Mouse (Mus musculus) heart, adult 11 months (tissue): Measurements from ENCODE around the gene Ddx5.
"Not testable (repeated sequence)": the region's sequence is repeated elsewhere in the genome, so short reads cannot be mapped to it uniquely, and the experiment has no call there.

ENCODE experiments used
- DNase-seq: peaks from one replicate; pipeline ENCODE4 v3.0.0; 2022

Gene Ddx5

GRCm38 (mm10) chr11:106759028-106759427 is 30.0 kb downstream of the Ddx5 start:
- peak; percentile 93 for DNase-seq

- no peak for DNase-seq
Measured at GRCm38 (mm10) chr11:106755583-106755982, 33.4 kb downstream of the Ddx5 start.

GRCm38 (mm10) chr11:106753314-106753713 is 35.7 kb downstream of the Ddx5 start:
- no peak for DNase-seq

- peak; percentile 96 for DNase-seq
Measured at GRCm38 (mm10) chr11:106752103-106752502, 36.9 kb downstream of the Ddx5 start.

DNA sequence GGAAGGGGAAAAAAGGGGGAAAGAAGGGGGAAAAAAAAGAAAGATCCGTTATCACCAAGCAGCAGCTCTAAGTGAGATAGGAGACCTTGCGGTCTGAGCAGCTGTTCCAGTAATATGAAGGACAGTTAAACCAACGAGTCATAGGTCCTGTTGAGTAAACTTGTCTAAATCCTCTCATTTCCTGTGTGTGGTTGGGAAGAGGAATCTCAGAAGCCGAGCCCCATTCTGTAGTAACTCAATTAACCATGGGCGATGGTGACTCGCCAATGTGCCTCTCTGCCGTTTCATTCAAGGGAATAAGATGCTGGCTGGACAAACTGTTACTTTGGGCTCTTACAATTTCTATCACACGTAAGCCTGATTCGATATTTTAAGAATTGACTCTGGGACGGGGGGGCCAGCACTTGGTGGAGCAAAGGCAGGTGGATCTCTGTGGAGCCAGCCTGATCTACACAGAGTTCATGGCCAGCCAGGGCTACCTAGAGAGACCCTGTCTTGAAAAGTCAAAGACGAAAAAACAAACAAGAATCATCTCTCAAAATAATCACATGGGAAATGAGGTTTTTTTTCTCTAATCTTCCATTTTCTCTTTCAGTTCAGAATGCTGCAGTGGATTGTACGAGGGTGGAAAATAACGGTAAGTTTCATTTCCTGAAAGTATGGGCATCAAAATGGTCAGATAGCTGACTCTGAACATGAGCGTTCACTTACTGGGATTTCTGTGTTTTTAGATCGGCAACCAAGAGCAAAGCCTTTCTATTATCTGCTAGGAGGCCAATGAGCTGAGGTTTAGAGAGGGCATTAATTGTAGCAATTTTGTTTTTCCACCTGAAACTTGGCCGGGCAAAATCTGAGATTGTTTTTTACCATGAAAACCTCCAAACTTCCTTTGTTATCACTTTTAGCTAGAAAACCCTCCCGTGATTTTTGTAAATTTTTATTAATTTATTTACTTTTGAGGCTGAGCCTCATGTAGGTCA is 37.7 kb downstream of the Ddx5 start, which contains the start of gene Milr1:
Gene Milr1 (plus strand): TSS at position 188 of the 980 bp plus-strand sequence.
- no peak for DNase-seq

- peak; percentile 79 for DNase-seq
Measured at GRCm38 (mm10) chr11:106750121-106750751, 38.7 kb downstream of the Ddx5 start, which contains the start of gene Pecam1. Gene Pecam1, minus strand, starts transcription at chr11:106750628.

DNA sequence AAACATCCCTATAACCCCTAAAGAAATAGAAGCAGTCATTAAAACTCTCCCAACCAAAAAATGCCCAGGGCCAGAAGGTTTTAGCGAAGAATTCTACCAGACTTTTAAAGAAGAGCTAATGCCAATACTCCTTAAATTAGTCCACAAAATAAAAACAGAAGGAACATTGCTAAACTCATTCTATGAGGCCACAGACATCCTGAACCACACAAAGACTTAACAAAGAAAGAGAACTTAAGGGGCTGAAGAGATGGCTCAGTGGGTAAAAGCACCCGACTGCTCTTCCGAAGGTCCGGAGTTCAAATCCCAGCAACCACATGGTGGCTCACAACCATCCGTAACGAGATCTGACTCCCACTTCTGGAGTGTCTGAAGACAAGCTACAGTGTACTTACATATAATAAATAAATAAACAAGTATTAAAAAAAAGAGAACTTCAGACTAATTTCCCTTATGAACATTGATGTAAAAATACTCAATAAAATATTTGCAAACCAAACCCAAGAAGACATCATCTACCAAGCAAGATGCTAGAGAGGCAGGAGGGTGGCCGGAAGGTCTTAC is 39.3 kb downstream of the Ddx5 start:
- DNase-seq, result not testable (repeated sequence)

GRCm38 (mm10) chr11:106744949-106745348 is 44.0 kb downstream of the Ddx5 start:
- no peak for DNase-seq

DNA sequence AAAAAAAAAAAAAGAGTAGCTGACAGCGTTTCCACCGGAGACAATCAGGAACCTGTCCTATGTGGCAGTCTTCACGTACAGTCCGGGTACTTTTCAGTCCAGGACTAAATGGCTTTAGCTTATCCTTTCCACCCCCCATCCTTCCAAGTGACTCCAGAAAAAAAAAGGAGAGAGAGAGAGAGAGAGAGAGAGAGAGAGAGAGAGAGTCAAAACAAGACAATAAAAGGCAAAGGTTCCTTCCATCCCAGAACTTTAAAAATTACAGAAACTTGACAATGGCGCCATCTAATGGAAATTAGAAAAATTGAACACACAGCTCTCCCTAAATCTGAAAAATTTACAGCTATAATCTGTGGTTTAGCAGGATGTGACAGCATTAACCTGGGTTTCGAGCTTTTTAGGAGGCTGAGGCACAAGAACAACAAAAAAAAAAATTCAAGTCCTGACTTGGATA is 46.6 kb downstream of the Ddx5 start:
- no peak for DNase-seq

DNA sequence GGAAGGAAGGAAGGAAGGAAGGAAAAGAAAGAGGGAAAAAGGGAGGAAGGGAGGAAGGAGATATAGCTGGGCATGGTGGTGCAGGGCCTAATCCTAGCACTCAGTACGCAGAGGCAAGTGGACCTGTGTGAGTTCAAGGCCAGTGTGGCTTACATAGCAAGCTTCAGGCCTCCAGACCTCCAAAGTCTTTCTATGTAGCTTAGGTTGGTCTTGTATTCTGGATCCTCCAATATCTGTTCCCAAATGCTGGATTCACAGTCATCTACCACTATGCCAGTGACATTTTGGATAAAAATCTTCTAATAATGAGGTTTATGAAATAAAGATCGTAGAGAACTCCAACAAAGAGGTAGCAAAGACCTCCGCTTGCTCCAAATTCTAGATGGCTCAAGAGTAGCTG is 47.2 kb downstream of the Ddx5 start:
- peak; percentile 70 for DNase-seq

DNA sequence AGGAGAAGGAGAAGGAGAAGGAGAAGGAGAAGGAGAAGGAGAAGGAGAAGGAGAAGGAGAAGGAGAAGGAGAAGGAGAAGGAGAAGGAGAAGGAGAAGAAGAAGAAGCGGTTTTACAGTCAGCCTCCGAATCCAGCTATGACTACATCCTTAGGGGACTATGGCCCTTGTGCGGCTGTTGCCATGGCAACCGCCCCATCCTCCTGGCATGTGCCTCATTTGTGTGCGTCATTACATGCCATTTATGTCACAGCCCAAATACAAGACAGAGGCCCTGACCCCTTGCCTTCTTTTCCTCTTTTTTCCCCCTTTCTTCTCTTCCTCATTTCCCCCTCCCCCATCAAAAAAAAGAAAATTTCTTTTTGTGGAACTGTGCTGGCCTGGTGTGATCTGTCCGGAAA is 47.8 kb downstream of the Ddx5 start:
- DNase-seq, result peak; percentile 82

DNA sequence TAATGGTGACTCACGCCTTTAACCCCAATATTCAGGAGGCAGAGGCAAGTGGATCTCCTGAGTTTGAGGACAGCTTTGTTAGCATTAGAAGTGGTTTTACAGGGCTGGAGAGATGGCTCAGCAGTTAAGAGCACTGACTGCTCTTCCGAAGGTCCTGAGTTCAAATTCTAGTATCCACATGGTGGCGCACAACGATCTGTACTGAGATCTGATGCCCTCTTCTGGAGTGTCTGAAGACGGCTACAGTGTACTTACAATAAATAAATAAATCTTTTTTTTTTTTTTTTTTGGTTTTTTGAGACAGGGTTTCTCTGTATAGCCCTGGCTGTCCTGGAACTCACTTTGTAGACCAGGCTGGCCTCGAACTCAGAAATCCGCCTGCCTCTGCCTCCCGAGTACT is 48.3 kb downstream of the Ddx5 start:
- DNase-seq, result not testable (repeated sequence)

GRCm38 (mm10) chr11:106739116-106739515 is 49.9 kb downstream of the Ddx5 start:
- DNase-seq, result peak; percentile 80

DNA sequence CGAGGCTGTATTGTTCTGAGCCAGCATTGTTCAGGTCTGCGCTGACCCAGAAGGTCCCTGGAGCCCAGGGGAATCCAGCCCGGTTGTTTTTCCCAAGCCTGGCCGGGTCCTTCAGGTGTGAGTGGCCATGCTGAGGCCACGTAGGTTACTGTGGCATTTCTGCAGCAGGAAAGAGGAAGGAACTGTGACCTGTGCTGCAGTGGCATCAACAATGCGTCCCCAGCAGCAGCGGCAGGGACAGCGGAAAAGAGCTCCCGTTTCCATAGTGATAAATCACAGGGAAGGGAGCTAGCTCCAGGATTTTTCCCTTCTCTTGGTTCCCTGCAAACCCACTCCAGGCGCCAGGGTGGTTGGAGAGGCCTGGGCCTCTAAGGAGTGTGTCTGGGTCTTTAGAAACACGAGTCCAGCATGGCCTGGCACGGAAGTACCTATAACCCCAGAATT is 51.8 kb downstream of the Ddx5 start:
- peak; percentile 98 for DNase-seq

DNA sequence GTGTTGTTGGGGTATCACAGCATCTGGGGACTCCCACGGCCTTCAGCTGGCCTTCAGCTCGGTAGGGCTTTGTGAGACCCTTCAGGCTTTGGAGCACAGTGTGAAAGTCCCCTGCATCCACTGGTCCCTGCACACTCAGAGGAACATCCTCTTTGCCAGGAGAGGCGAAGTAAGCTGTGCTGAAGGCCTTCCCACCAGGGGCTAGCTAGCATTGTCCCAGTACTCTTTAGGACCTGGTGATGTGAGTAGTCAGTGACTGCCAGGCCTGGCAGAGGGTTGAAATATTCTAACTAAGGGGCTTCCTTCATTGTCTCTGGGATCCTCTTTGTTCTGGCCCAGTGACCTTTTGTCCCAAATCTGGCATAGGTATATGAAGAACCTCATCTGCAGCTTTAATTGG is 52.4 kb downstream of the Ddx5 start:
- peak; percentile 91 for DNase-seq

DNA sequence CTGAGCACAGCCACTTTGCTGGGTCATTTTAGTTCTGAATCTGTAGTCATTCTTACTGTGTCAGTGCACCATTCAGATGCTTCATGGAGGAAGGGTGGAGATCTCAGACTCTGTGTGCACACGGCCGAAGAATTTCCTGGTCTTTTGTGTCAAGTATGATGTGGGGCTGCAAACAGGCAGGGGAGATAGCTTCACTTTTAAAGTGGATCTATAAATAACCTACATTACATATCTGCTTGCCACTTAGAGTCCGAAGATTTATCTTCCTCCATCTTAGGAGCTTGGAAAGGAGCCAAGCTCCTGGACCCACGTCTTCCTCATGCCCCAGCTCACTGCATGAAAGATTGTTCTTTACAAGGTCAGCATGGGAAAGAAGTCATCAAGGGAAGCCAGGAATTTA is 58.3 kb downstream of the Ddx5 start:
- peak; percentile 94 for DNase-seq
